In the genomic region with DNA sequence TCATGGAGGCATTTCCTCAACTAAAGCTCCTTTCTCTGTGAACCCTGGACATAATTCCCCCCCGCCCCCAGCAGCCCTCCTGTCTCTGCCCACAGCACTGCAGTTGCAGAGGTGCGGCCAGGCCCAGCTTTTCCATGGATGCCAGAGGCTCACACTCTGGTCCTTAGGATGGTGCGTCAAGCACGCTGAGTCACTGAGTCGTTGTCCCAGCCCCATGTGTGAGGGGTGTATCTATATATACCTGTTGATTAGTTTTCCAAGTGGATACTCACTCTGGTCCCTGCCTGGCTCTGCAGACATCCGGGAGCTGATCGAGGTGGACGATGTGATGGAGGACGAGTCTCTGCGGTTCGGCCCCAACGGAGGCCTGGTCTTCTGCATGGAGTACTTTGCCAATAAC, we compare ENCODE assay signal across 15 mouse cellular contexts.
"Had no signal": no experiment of that assay in that cellular context is flagged by ENCODE, and none has a peak within 500 bp of the region (broad histone marks: within the 10 kb centered on the region; RNA-seq: fewer than 3 reads in every experiment).

No protein-coding gene starts in this region.

- H3K4me3 ChIP-seq: neural tube, embryonic 13.5 days; neural tube, embryonic 15.5 days; stomach, embryonic 15.5 days had no signal

- H3K27me3 ChIP-seq: neural tube, embryonic 13.5 days; neural tube, embryonic 15.5 days; stomach, embryonic 15.5 days had no signal

- H3K27ac ChIP-seq: neural tube, embryonic 13.5 days; neural tube, embryonic 15.5 days; stomach, embryonic 15.5 days; stomach, postnatal 0 days had no signal

- DNase-seq: retina, postnatal 1 day; right cerebral cortex, adult 18-20 months; right cerebral cortex, postnatal 14 days; right cerebral cortex, postnatal 25 days; right cerebral cortex, postnatal 4 days; spleen, adult 18-20 months; thymus, adult 18-20 months; thymus, adult 2 months; thymus, postnatal 14 days; thymus, postnatal 25 days; thymus, postnatal 4 days had no signal

- H3K9ac ChIP-seq: neural tube, embryonic 13.5 days; neural tube, embryonic 15.5 days; stomach, embryonic 15.5 days had no signal

- H3K9me3 ChIP-seq: neural tube, embryonic 13.5 days; neural tube, embryonic 15.5 days; stomach, embryonic 15.5 days had no signal

- H3K4me2 ChIP-seq: neural tube, embryonic 13.5 days; neural tube, embryonic 15.5 days; stomach, embryonic 15.5 days had no signal
